Mouse (Mus musculus) G1E (cell line): ENCODE results near the gene Aipl1.

Experiments
- CTCF ChIP-seq: IDR thresholded peaks from 2 replicates; pipeline ENCODE4 v1.5.1; 2012; ENCODE audit warnings: low read depth, low read length, inconsistent platforms, mixed read lengths
- GATA1 ChIP-seq: IDR thresholded peaks from 2 replicates; pipeline ENCODE4 v1.6.1; 2012; ENCODE audit warnings: borderline replicate concordance, low read length, inconsistent platforms, mixed read lengths

DNA sequence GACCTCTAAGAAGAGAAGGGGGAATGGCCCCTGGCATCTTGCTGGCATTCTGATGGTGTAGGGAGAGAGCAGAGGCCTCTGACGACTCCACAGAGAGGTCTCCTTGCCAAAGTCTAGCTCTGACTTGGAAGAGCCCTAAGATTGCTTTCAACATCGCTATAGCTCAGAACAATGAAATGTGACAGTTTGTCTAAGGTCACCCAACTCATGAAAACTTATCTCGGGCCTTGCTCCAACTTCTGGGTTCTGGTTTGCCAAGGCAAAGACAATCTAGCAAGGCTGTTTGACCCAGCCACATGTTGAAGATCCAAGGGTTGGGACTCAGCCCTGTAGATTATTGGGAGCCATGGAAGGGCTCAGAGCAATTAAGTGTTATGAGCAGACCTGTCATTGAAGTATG, 6.9 kb upstream of the Aipl1 start:
- TF ChIP-seq CTCF (no peak), GATA1 (no peak)
